Mouse (Mus musculus) lung, embryonic 14.5 days (tissue): ENCODE results near the gene Grap. TPM values are rescaled to one million over a fixed set of nuclear protein-coding genes. Genes with fewer than 3 reads are reported as not detected.
"Not testable (repeated sequence)": the region's sequence is repeated elsewhere in the genome, so short reads cannot be mapped to it uniquely, and the experiment has no call there.

Source experiments
- ATAC-seq: fragments of 200-750 bp; cut with Nextera tagmentation; 2 replicates; pipeline ENCODE4 v1.8.0; 2017; ENCODE audit warnings: mild to moderate bottlenecking, moderate TSS enrichment, moderate library complexity; ENCODE audit not compliant: insufficient read depth
- DNase-seq: peaks from one replicate; pipeline ENCODE4 v3.0.0-alpha.2; 2015
- H3K27ac ChIP-seq: fragments of 300-500 bp; sonication (generic); 2 replicates; pipeline ENCODE4 v1.5.1; 2014; ENCODE audit warnings: low read depth, mild to moderate bottlenecking, moderate library complexity
- H3K27me3 ChIP-seq: fragments of 300-500 bp; sonication (generic); 2 replicates; pipeline ENCODE4 v1.6.1; 2014; ENCODE audit warnings: low read length, control low read depth; ENCODE audit not compliant: insufficient read depth
- H3K36me3 ChIP-seq: fragments of 300-500 bp; sonication (generic); 2 replicates; pipeline ENCODE4 v1.6.1; 2014; ENCODE audit warnings: control low read depth; ENCODE audit not compliant: insufficient read depth
- H3K4me1 ChIP-seq: fragments of 300-500 bp; sonication (generic); 2 replicates; pipeline ENCODE4 v1.6.1; 2014; ENCODE audit warnings: antibody characterized with exemption, control low read depth; ENCODE audit not compliant: insufficient read depth
- H3K4me2 ChIP-seq: fragments of 300-500 bp; sonication (generic); 2 replicates; pipeline ENCODE4 v1.6.1; 2014; ENCODE audit warnings: mild to moderate bottlenecking
- H3K4me3 ChIP-seq: fragments of 300-500 bp; sonication (generic); 2 replicates; pipeline ENCODE4 v1.5.1; 2014; ENCODE audit warnings: low read depth, low read length
- H3K9ac ChIP-seq: fragments of 300-500 bp; sonication (generic); 2 replicates; pipeline ENCODE4 v1.6.1; 2014
- H3K9me3 ChIP-seq: fragments of 300-500 bp; sonication (generic); 2 replicates; pipeline ENCODE4 v1.6.1; 2016; ENCODE audit warnings: low read depth, low read length, control low read depth
- CTCF ChIP-seq: IDR thresholded peaks from 2 replicates; pipeline ENCODE4 v1.5.1; 2016; ENCODE audit warnings: antibody characterized with exemption, low read depth
- WGBS: fragments of 180-500 bp; shearing (Covaris S2); extraction: QIAGEN DNeasy Blood & Tissue Kit; methylation state at CpG from one replicate; pipeline ENCODE4 v1.1.7; 2014; 5-methylcytosine and 5-hydroxymethylcytosine counted together
- polyA plus RNA-seq: library from polyadenylated mRNA; unstranded; fragments of >200 nt; fragmentation: Nextera tagmentation; extraction: Ambion mirVana; gene quantifications from 2 replicates; pipeline ENCODE4 v1.2.1, GENCODE M21; 2014

The Grap gene
- polyA plus RNA-seq, 1 experiment from 2014 or later: 29.5 TPM

DNA sequence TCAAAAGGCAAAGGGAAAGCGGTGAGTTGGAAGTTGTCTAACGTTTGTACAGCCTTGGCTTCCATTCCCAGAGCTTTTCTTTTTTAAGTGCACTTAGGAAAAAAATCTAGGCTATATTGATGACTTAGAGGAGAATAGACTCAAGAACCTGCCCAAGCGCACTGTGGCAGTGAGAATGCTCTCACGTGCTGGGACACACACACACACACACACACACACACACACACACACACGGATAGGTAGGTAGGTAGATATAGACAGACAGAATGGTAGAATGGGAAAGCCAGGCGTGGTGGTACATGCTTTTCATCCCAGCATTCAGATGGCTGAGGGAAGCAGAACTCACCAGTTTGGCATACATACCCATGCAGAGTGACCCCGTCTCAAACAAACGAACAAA lies 32.3 kb upstream of the Grap start:
- peak overlapping the region; percentile 38; the same call in 1 of the 2 replicates for H3K4me3 ChIP-seq
- 54% methylated on average over 8 of the region's 8 CpGs for WGBS
- ATAC-seq: no peak
- H3K36me3 ChIP-seq: no peaks in the 10 kb centered on the region
- no peak for TF ChIP-seq CTCF
- H3K9me3 ChIP-seq: no peaks in the 10 kb centered on the region
- H3K4me2 ChIP-seq: peak overlapping the region; percentile 75
- H3K27ac ChIP-seq: no peak overlapping the region
- no peak for DNase-seq
- no peaks in the 10 kb centered on the region for H3K27me3 ChIP-seq
- peaks cover 2% of the 10 kb centered on the region; the same call in 1 of the 2 replicates for H3K4me1 ChIP-seq
- H3K9ac ChIP-seq: peak overlapping the region; percentile 22; the same call in 1 of the 2 replicates

- DNase-seq (no peak), ATAC-seq (no peak)
- Histone ChIP-seq H3K4me2 (no peak overlapping the region), H3K36me3 (no peaks in the 10 kb centered on the region), H3K9ac (no peak overlapping the region), H3K4me3 (no peak overlapping the region), H3K4me1 (no peaks in the 10 kb centered on the region), H3K9me3 (no peaks in the 10 kb centered on the region), H3K27ac (no peak overlapping the region), H3K27me3 (no peaks in the 10 kb centered on the region)
- WGBS: 75% methylated on average over 7 of the region's 7 CpGs
- TF ChIP-seq CTCF: no peak
Measured at GRCm38 (mm10) chr11:61625136-61625535, 27.9 kb upstream of the Grap start.

DNA sequence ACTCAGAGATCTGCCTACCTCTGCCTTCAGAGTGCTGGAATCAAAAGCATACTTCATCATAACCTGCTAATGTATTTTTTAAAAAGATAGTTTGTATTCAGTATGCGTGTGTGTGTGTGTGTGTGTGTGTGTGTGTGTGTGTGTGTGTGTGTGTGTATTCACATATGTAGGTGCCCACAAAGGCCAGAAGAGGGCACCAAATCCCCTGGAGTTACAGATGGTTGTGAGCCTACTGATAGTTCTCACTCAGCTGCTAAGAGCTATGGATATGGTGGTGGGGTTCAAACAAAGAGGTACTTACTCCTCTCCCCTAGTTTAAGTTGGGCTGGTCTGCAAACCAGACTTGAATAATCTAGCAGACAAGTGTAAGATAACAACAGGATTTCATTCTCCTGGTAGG lies 26.6 kb upstream of the Grap start:
- H3K27me3 ChIP-seq: no peaks in the 10 kb centered on the region
- TF ChIP-seq CTCF: no peak
- H3K9me3 ChIP-seq: no peaks in the 10 kb centered on the region
- no peak overlapping the region for H3K4me2 ChIP-seq
- DNase-seq: no peak
- H3K27ac ChIP-seq: no peak overlapping the region
- no peaks in the 10 kb centered on the region for H3K4me1 ChIP-seq
- H3K9ac ChIP-seq: no peak overlapping the region
- H3K4me3 ChIP-seq: no peak overlapping the region
- no peaks in the 10 kb centered on the region for H3K36me3 ChIP-seq
- WGBS: 79% methylated on average over 1 of the region's 1 CpGs
- no peak for ATAC-seq

DNA sequence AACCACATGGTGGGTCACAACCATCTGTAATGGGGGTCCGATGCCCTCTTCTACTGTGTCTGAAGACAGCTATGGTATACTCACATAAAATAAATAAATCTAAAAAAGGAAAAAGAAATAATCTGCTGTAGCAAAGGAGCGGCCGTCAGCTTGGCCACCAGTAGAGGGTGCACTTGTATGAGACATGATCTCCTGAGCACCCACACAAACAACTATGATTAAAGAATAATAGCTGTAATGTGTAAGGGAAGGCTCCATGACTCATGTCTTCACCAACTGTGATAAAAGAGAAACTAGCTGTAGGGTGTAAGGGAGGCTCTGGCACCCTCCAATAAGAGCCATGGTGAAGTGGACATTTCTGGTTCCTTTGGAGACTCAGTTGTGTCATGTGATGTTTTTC lies 23.4 kb upstream of the Grap start:
- no peaks in the 10 kb centered on the region for H3K27me3 ChIP-seq
- H3K4me1 ChIP-seq: no peaks in the 10 kb centered on the region
- DNase-seq: peak; percentile 68
- no peak overlapping the region for H3K4me2 ChIP-seq
- no peaks in the 10 kb centered on the region for H3K36me3 ChIP-seq
- WGBS: 43% methylated on average over 3 of the region's 3 CpGs
- no peak overlapping the region for H3K27ac ChIP-seq
- ATAC-seq: no peak
- no peaks in the 10 kb centered on the region for H3K9me3 ChIP-seq
- peak; percentile 67 for TF ChIP-seq CTCF
- H3K4me3 ChIP-seq: no peak overlapping the region
- H3K9ac ChIP-seq: no peak overlapping the region

DNA sequence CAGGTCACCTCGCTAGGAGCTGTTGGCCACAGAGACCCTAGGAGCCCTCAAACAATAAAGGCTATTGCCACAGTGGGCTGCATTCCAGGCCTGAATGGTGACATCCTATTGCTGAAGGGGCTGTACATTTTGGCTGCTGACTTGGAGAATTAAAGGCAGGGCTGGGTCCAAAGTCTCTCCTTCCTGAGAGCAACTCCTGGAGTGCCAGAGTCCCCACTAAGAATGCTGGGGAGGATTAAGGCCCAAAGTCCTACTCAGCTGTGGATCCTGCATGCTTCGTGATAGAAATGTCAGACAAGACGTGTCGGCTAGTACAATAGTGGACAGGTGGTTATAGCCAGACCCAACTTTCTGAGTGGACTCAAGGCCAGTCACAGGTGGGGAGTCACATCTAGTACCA lies 16.8 kb upstream of the Grap start:
- not testable (repeated sequence) for H3K27ac ChIP-seq, H3K9ac ChIP-seq, H3K36me3 ChIP-seq, H3K4me1 ChIP-seq, ATAC-seq, H3K4me3 ChIP-seq, DNase-seq, H3K9me3 ChIP-seq, H3K4me2 ChIP-seq, H3K27me3 ChIP-seq
- 93% methylated on average over 3 of the region's 4 CpGs for WGBS

- no peak overlapping the region for H3K9ac ChIP-seq
- H3K36me3 ChIP-seq: no peaks in the 10 kb centered on the region
- no peak for DNase-seq
- no peak overlapping the region for H3K27ac ChIP-seq
- no peaks in the 10 kb centered on the region for H3K4me1 ChIP-seq
- no peaks in the 10 kb centered on the region for H3K27me3 ChIP-seq
- WGBS: 50% methylated on average over 1 of the region's 1 CpGs
- ATAC-seq: no peak
- H3K9me3 ChIP-seq: no peaks in the 10 kb centered on the region
- no peak overlapping the region for H3K4me3 ChIP-seq
- 0 out of 2 replicates have a peak, but pooled peaks have one; percentile 1 for TF ChIP-seq CTCF
- H3K4me2 ChIP-seq: no peak overlapping the region
Measured at GRCm38 (mm10) chr11:61637413-61637812, 15.7 kb upstream of the Grap start.

- Histone ChIP-seq H3K4me2 (no peak overlapping the region), H3K36me3 (no peaks in the 10 kb centered on the region), H3K4me1 (no peaks in the 10 kb centered on the region), H3K9me3 (no peaks in the 10 kb centered on the region), H3K9ac (no peak overlapping the region), H3K27me3 (no peaks in the 10 kb centered on the region), H3K4me3 (no peak overlapping the region), H3K27ac (no peak overlapping the region)
- no peak for TF ChIP-seq CTCF
- ATAC-seq: no peak
- no peak for DNase-seq
- WGBS: 78% methylated on average over 3 of the region's 3 CpGs
Measured at GRCm38 (mm10) chr11:61637856-61638255, 15.2 kb upstream of the Grap start.
